Mouse (Mus musculus) ZHBTc4 (cell line): ENCODE results near the gene Akr1d1.

Source experiments
- DNase-seq: peaks from one replicate; pipeline ENCODE4 v3.0.0-alpha.2; 2011; ENCODE audit warnings: low read depth, low spot score

The Akr1d1 gene

DNA sequence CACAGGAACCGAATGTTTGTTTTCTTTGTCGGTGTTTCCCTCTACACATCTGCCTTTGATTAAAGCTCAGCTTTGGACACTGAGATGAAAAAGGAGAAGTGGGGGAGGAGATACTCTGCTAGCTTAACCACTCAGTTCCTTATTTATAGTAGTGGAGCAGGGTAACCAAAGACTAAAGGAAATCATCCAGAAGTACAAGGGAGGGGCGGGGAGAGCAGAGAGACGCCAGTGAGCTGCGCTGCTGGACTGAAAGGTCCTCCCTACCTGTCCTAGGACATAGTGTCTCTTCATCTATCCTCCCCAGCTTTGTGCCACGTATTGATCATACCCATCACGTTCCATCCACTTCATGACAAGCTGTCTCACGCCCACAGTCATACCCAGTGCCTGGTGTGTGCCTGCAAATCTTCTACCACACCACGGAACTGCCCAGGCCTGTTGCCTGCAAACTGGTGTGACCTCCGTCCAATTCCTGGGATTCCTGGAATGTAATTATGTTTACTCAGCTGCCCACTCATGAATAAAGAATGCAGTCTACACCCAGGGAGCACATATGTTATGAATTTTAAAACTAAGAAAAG is 87.5 kb downstream of the Akr1d1 start:
- no peak for DNase-seq
